Mouse (Mus musculus) common myeloid progenitor, adult 5-6 weeks (primary cell): Measurements from ENCODE around the gene Mcf2l. TPM values are rescaled to one million over a fixed set of nuclear protein-coding genes. Genes with fewer than 3 reads are reported as not detected.

Experiments used
- ATAC-seq: replicated peaks from 2 replicates; pipeline ENCODE4 v1.8.0; 2016; ENCODE audit warnings: low read depth, mild to moderate bottlenecking, moderate TSS enrichment, inconsistent platforms; ENCODE audit not compliant: poor library complexity, severe bottlenecking
- total RNA-seq: library from RNA; stranded (forward); fragments of 200-1000, 187-1606 nt; gene quantifications from 2 replicates; pipeline ENCODE4 v1.2.3, GENCODE M21; 2017

Mcf2l gene
- total RNA-seq, 1 experiment from 2014 or later, result 7.9 TPM

DNA sequence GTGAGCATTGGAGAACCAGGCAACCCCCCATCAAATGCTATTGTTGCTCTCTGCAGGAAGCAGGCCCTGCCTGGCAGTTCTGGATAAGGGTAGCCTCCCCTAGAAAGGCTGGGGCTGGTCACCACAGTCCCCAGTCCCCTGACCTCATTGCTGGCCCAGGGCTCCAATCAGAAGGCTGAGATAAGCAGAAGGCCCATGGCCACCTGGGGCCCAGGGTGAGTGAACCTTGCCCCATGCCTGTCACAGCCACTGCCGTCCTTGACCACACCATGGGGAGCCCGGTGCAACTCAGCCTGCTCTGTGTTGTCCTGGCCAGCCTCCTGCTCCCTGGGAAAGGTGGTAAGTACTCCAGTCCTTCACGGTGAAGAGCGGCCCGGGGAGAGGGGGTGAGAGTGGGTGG, 164.0 kb downstream of the Mcf2l start:
- peak; percentile 48 for ATAC-seq

DNA sequence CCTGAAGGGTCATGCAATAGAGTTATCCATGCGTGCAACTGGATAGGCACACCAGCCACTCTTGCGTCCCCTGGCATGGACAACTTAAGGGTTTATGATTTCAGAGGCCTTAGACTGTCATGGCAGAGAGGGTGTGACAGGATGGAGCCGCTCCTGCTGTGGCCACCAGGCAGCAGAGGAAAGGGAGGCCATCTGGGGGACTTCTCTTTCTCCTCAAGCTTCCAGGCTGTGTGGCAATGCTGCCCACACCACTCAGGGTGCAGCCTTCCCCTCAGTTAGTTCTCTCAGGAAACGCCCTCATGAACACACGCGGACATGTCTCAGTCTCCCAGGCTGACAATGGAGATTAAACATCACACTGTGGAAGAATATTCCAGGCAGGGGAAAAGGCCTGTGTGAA, 165.4 kb downstream of the Mcf2l start:
- peak; percentile 51 for ATAC-seq

DNA sequence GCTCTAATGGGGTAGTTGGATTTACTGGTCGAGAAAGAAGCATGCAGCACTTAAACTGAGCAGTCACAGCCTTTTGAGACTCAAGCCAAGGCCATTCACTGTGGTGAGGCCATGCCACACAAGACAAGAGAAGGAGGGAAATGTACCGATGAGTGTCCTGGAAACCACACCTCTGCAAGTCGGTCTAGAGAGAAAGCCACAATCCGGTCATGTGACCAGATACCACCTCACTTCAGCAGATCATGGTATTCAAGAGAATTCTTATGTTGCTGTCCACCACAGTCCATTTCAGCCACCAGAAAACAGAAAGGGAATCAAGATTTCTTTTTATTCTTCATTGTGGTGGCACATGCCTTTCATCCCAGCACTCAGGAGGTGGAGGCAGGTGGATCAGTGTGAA, 167.9 kb downstream of the Mcf2l start:
- 0 out of 2 replicates have a peak, but pooled peaks have one; percentile 17 for ATAC-seq

DNA sequence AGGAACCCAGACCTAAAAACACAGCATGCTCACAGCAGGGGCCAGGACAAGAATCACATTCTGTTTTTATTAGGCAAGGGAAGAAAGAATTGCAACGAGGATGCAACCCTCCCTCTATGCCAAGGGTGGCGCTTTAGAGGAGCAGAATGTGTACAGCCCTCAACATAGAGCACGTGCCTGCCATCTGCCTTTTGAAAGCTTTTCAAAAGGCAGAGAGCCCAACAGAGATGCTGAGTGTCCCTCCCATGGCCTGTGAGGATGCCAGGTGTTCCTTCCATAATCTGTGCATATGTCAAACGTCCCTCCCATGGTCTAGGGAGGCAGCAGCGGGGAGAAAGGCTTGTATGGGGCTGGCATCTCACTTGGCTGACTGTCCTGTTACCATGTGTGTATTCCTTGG, 174.0 kb downstream of the Mcf2l start:
- no peak for ATAC-seq

DNA sequence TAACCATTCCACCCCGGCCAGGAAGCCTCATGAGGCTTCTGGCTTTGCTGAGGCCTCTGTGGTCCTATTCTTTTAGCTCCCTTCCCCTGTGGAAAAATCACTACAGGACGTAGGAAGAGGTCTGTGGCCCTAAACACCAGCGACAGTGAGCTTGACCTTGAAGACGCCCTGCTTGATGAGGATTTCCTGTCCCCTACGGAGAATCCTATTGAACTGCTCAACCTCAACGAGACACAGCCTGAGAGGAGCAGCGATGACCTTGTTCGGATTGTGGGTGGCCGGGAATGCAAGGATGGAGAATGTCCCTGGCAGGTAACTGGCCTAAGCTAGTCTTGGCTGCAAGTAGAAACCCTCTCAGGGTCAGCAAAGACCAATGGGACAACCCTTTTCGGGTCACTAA, 176.9 kb downstream of the Mcf2l start:
- no peak for ATAC-seq

DNA sequence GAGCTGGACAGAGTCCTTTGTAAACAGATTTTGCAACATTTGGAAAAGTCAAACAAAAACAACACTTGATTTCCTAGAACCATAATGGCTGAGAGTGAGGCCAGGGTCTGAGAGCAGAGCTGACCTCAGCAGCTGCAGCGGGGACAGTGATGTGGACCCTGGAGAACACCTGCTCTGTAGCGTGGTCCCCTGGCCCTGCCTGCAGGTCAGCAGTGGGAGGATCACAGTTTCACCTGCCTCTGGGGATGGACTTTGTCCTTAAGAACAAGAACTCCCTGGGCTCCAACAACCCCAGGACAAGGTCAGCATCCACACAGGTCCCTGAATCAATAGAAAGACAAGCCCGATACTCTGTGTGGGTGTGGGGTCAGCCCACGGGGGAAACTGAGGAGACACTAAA, 183.7 kb downstream of the Mcf2l start:
- ATAC-seq, result no peak

DNA sequence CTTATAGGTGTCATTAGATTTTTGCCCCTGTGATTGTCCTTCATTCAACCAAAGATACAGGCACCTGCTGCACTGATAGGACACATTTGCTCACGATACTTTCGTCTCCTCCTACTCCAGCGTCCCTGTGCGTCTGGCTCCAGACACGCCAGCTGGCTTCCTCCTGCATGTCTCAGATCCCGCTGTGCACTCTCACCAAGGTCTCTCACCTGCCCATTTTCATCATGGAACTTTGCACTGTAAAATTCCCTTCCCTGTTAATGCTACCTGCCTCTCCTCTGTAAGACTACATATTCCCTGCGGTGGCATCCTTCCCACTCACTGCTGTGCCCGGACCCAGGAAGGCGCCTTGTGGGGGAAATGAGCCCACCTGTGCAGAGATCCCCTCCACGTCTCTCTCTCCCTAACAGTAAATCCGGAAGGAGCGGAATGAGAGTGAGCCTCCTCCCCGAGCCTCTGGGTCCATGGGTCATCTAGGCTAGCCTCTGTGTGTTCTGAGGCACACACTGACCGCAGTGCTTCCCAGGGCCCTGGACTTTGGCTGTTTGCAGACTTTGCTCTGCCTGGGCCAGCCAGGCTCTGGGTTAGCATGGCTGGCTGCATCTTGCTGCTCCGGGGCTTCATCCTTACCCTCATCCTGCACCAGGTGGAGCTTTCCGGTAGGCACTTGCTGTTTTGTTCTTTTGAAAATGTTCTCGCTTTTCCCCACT, 187.0 kb downstream of the Mcf2l start, which contains the start of gene Proz:
Gene Proz (plus strand): TSS at position 474 of the 710 bp plus-strand sequence.
- no peak for ATAC-seq

DNA sequence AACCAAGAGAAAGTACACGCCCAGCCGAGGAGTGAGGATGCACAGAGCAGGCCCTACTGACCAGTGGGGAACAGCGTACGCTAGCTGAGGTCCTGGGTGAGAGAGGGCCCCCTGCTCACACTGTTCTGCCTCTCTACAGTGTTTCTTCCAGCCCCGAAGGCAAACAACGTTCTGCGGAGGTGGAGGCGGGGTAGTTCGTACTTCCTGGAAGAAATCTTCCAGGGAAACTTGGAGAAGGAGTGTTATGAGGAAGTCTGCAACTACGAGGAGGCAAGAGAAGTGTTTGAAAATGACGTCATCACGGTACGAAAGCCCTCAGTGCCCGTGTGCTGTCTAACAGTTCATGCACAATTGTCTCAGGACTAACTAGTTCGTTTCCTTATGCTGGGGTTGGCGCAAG, 189.5 kb downstream of the Mcf2l start:
- no peak for ATAC-seq

Other genes with a start within 250 kb of the Mcf2l start
- gene Tubgcp3, start 201.6 kb upstream of the Mcf2l start, total RNA-seq, result 45.1 and 49.9 TPM in 2 replicates
- 6.8 and 9.4 TPM in 2 replicates for gene Atp11a, start 116.8 kb upstream of the Mcf2l start, total RNA-seq
- gene F7, start 152.2 kb downstream of the Mcf2l start, total RNA-seq, result not detected in 2 replicates
- 3.1 and 5.8 TPM in 2 replicates for gene F10, start 163.5 kb downstream of the Mcf2l start, total RNA-seq
- 0.23 TPM in 1 of 2 replicates, not detected in the other for gene Proz, start 187.1 kb downstream of the Mcf2l start, total RNA-seq
- gene Pcid2, start 231.7 kb downstream of the Mcf2l start, total RNA-seq, result 22.3 and 27.2 TPM in 2 replicates
- gene Cul4a, start 231.8 kb downstream of the Mcf2l start, total RNA-seq, result 118 TPM in 2 replicates